Mouse (Mus musculus): ENCODE results near the gene Taf6l. TPM values are rescaled to one million over a fixed set of nuclear protein-coding genes. Genes with fewer than 3 reads are reported as not detected.

Taf6l gene
- polyA plus RNA-seq, 1 experiment from 2014 or later, result 9.7 TPM

DNA sequence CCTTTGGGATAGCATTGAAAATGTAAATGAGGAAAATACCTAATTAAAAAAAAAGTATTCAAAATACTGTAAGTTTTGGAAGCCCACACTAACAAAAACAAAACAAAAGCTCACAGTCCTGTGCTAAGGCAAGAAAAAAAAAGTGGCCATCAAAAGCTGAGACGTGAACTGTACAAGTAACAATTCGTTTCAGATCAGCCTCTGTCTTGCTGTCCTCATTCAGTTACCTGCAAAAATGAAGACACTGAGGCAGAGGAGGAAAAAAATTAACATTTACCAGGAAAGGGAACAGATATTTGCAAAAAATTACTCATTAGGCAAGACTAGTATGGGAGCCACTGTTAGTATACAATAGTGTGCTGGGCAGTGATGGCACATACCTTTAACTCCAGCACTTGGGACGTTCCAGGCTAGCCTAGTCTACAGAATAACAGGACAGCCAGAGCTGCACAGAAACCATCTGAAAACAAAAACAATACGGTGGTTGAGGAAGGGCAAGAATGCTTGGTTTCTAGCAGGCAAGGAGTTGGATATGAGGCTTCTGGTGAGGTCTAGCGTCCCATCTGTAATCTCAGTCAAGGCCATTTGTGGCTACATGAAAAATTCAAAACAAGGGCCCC lies 58.6 kb downstream of the Taf6l start:
- TF ChIP-seq EP300 (optimal IDR thresholded peaks at IDR 0.05) (no peak), CTCF (IDR thresholded peaks at IDR 0.05; ENCODE audit: low read depth) (no peak)
- Histone ChIP-seq H3K36me3 (ENCODE audit: control insufficient read depth, insufficient read depth, low read length) (peaks cover 6% of the 10 kb centered on the region; the same call in 1 of the 2 replicates), H3K4me3 (ENCODE audit: low read depth, low read length) (no peak overlapping the region), H3K9ac (ENCODE audit: low read length) (no peak overlapping the region), H3K4me1 (replicated peaks; ENCODE audit: control insufficient read depth, insufficient read depth) (no peaks in the 10 kb centered on the region), H3K27ac (replicated peaks) (no peak overlapping the region), H3K27me3 (ENCODE audit: control insufficient read depth, insufficient read depth, low read length) (no peaks in the 10 kb centered on the region), H3K9me3 (ENCODE audit: control insufficient read depth, low read length) (no peaks in the 10 kb centered on the region), H3K4me2 (replicated peaks; ENCODE audit: low read depth) (no peak overlapping the region)
- no peak for ATAC-seq (ENCODE audit: low FRiP score, low TSS enrichment)
- no peak for DNase-seq (ENCODE audit: low spot score)
- 17% methylated on average over 5 of the region's 5 CpGs for WGBS

DNA sequence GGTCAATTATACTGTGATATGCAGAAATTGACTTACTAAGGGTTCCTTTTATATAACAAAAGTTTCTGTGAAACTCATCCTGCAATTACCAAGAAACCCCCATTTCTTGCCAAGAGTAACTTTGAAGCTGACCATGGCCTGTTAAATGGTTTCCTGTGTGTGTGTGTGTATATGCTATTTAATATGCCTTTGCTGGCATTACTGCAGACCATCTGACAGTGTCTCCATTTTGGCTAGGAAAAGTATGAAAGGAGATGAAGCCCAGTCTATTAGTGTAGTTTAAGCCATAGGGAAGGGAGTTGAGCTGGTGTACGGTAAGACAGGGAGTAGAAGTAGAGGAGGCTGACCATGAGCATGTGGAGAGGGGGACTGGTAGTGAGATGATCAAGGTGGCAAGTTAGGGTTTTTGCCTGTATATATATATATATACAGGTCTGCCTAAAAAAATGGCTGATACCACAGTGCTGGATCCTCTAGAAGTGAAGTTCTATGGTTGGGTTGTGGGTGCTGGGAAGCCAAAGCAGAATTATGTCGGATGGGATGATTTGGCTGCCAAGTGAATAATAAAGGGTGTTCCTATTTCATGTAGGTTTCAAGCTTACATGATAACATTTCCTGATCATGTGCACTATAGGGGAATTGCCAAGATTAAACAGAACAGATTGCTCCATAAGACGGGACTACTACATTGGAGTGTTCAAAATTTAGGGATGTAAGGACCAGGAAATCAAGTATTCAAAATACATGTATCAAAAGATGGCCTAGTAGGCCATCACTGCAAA lies 59.4 kb downstream of the Taf6l start:
- H3K4me2 ChIP-seq (replicated peaks; ENCODE audit: low read depth), result no peak overlapping the region
- H3K9me3 ChIP-seq (ENCODE audit: control insufficient read depth, low read length), result no peaks in the 10 kb centered on the region
- no peaks in the 10 kb centered on the region for H3K4me1 ChIP-seq (replicated peaks; ENCODE audit: control insufficient read depth, insufficient read depth)
- DNase-seq (ENCODE audit: low spot score), result no peak
- ATAC-seq (ENCODE audit: low FRiP score, low TSS enrichment), result no peak
- H3K9ac ChIP-seq (ENCODE audit: low read length), result no peak overlapping the region
- H3K36me3 ChIP-seq (ENCODE audit: control insufficient read depth, insufficient read depth, low read length), result peaks cover 6% of the 10 kb centered on the region; the same call in 1 of the 2 replicates
- H3K27ac ChIP-seq (replicated peaks), result no peak overlapping the region
- no peaks in the 10 kb centered on the region for H3K27me3 ChIP-seq (ENCODE audit: control insufficient read depth, insufficient read depth, low read length)
- H3K4me3 ChIP-seq (ENCODE audit: low read depth, low read length), result no peak overlapping the region
- TF ChIP-seq EP300 (optimal IDR thresholded peaks at IDR 0.05) (no peak), CTCF (IDR thresholded peaks at IDR 0.05; ENCODE audit: low read depth) (no peak)
- 29% methylated on average over 3 of the region's 3 CpGs for WGBS

DNA sequence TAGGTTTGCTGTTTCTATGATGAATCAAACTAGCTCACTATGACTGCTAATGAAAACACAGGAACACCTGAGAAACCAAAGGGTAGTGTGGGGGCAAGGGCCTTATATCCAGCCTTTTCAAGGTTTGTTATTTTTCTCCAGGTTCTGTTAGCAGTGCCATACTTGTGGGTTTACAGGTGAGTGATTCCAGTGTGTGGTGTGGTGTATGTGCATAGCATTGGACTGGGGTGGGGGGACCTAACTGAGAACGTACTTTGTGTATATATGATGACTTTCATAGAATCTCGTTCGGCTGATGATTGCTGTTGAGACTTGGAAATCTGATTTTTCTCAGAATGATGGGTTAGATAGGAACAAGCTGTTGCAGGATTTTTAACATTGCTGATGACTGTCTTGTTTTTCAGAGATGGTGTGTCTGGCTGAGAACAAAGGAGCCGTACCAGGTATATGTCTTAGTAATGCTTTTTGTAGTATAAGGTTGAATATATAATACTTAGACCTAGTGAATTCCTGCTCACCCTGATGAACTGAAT lies 61.1 kb downstream of the Taf6l start:
- Histone ChIP-seq H3K9me3 (ENCODE audit: control insufficient read depth, low read length) (no peaks in the 10 kb centered on the region), H3K27ac (replicated peaks) (no peak overlapping the region), H3K36me3 (ENCODE audit: control insufficient read depth, insufficient read depth, low read length) (peaks cover 6% of the 10 kb centered on the region; the same call in 1 of the 2 replicates), H3K4me1 (replicated peaks; ENCODE audit: control insufficient read depth, insufficient read depth) (no peaks in the 10 kb centered on the region), H3K4me2 (replicated peaks; ENCODE audit: low read depth) (peak overlapping the region; percentile 54), H3K9ac (ENCODE audit: low read length) (peak overlapping the region; percentile 89; the same call in 1 of the 2 replicates), H3K27me3 (ENCODE audit: control insufficient read depth, insufficient read depth, low read length) (no peaks in the 10 kb centered on the region), H3K4me3 (ENCODE audit: low read depth, low read length) (peak overlapping the region; percentile 66; the same call in 1 of the 2 replicates)
- ATAC-seq (ENCODE audit: low FRiP score, low TSS enrichment), result no peak
- 27% methylated on average over 4 of the region's 4 CpGs for WGBS
- no peak for DNase-seq (ENCODE audit: low spot score)
- no peak for TF ChIP-seq EP300 (optimal IDR thresholded peaks at IDR 0.05)
- no peak for TF ChIP-seq CTCF (IDR thresholded peaks at IDR 0.05; ENCODE audit: low read depth)

Small RNA genes lying within 50 kb of the gene (microRNA-seq; reads per million reads assigned to microRNA genes)
- gene Mir6992, result not detected

Other genes starting within 250 kb of the Taf6l start
- gene Slc22a8, start 195.2 kb downstream of the Taf6l start, polyA plus RNA-seq (2015; fragmentation: Nextera tagmentation; extraction: Ambion mirVana), result 0.06 TPM in 1 of 2 replicates, not detected in the other
- not detected in 2 replicates for gene Slc22a6, start 168.4 kb downstream of the Taf6l start, polyA plus RNA-seq (2015; fragmentation: Nextera tagmentation; extraction: Ambion mirVana)
- 1.4 and 1.8 TPM in 2 replicates for gene Chrm1, start 122.6 kb downstream of the Taf6l start, polyA plus RNA-seq (2015; fragmentation: Nextera tagmentation; extraction: Ambion mirVana)
- gene Slc3a2, start 63.0 kb downstream of the Taf6l start, polyA plus RNA-seq (2015; fragmentation: Nextera tagmentation; extraction: Ambion mirVana), result 82.5 and 87.0 TPM in 2 replicates
- 55.6 and 55.7 TPM in 2 replicates for gene Wdr74, start 50.6 kb downstream of the Taf6l start, polyA plus RNA-seq (2015; fragmentation: Nextera tagmentation; extraction: Ambion mirVana)
- 0.59 and 0.62 TPM in 2 replicates for gene 1700092M07Rik, start 45.7 kb downstream of the Taf6l start, polyA plus RNA-seq (2015; fragmentation: Nextera tagmentation; extraction: Ambion mirVana)
- gene Stx5a, start 45.0 kb downstream of the Taf6l start, polyA plus RNA-seq (2015; fragmentation: Nextera tagmentation; extraction: Ambion mirVana), result 81.9 and 82.2 TPM in 2 replicates
- gene Nxf1, start 29.3 kb downstream of the Taf6l start, polyA plus RNA-seq (2015; fragmentation: Nextera tagmentation; extraction: Ambion mirVana), result 57.5 and 61.6 TPM in 2 replicates
- gene Tmem223, start 15.4 kb downstream of the Taf6l start, polyA plus RNA-seq (2015; fragmentation: Nextera tagmentation; extraction: Ambion mirVana), result 114 and 117 TPM in 2 replicates
- gene Tmem179b, start 11.9 kb downstream of the Taf6l start, polyA plus RNA-seq (2015; fragmentation: Nextera tagmentation; extraction: Ambion mirVana), result 95.2 and 98.4 TPM in 2 replicates
- 103 and 108 TPM in 2 replicates for gene Polr2g, start 12.2 kb upstream of the Taf6l start, polyA plus RNA-seq (2015; fragmentation: Nextera tagmentation; extraction: Ambion mirVana)
- 2.3 TPM in 2 replicates for gene Zbtb3, start 16.1 kb upstream of the Taf6l start, polyA plus RNA-seq (2015; fragmentation: Nextera tagmentation; extraction: Ambion mirVana)
- 20.8 and 23.1 TPM in 2 replicates for gene Ttc9c, start 32.9 kb upstream of the Taf6l start, polyA plus RNA-seq (2015; fragmentation: Nextera tagmentation; extraction: Ambion mirVana)
- 3.6 and 3.9 TPM in 2 replicates for gene Hnrnpul2, start 33.6 kb upstream of the Taf6l start, polyA plus RNA-seq (2015; fragmentation: Nextera tagmentation; extraction: Ambion mirVana)
- gene AC129217.1, start 43.4 kb upstream of the Taf6l start, polyA plus RNA-seq (2015; fragmentation: Nextera tagmentation; extraction: Ambion mirVana), result not detected in 2 replicates
- 75.9 and 79.4 TPM in 2 replicates for gene Bscl2, start 51.0 kb upstream of the Taf6l start, polyA plus RNA-seq (2015; fragmentation: Nextera tagmentation; extraction: Ambion mirVana)
- 7.7 and 8.6 TPM in 2 replicates for gene Gng3, start 52.8 kb upstream of the Taf6l start, polyA plus RNA-seq (2015; fragmentation: Nextera tagmentation; extraction: Ambion mirVana)
- 2.3 and 2.6 TPM in 2 replicates for gene Lrrn4cl, start 64.4 kb upstream of the Taf6l start, polyA plus RNA-seq (2015; fragmentation: Nextera tagmentation; extraction: Ambion mirVana)
- gene Ubxn1, start 85.1 kb upstream of the Taf6l start, polyA plus RNA-seq (2015; fragmentation: Nextera tagmentation; extraction: Ambion mirVana), result 195 TPM in 2 replicates
- 81.2 and 85.2 TPM in 2 replicates for gene Uqcc3, start 94.5 kb upstream of the Taf6l start, polyA plus RNA-seq (2015; fragmentation: Nextera tagmentation; extraction: Ambion mirVana)
- 47.2 and 47.8 TPM in 2 replicates for gene Lbhd1, start 97.3 kb upstream of the Taf6l start, polyA plus RNA-seq (2015; fragmentation: Nextera tagmentation; extraction: Ambion mirVana)
- not detected in 2 replicates for gene Gm49403, start 97.5 kb upstream of the Taf6l start, polyA plus RNA-seq (2015; fragmentation: Nextera tagmentation; extraction: Ambion mirVana)
- 48.2 and 49.9 TPM in 2 replicates for gene 1810009A15Rik, start 102.4 kb upstream of the Taf6l start, polyA plus RNA-seq (2015; fragmentation: Nextera tagmentation; extraction: Ambion mirVana)
- not detected in 2 replicates for gene Gm49416, start 102.5 kb upstream of the Taf6l start, polyA plus RNA-seq (2015; fragmentation: Nextera tagmentation; extraction: Ambion mirVana)
- 19.1 and 19.5 TPM in 2 replicates for gene Ints5, start 106.6 kb upstream of the Taf6l start, polyA plus RNA-seq (2015; fragmentation: Nextera tagmentation; extraction: Ambion mirVana)
- gene Ganab, start 111.7 kb upstream of the Taf6l start, polyA plus RNA-seq (2015; fragmentation: Nextera tagmentation; extraction: Ambion mirVana), result 32.3 and 33.3 TPM in 2 replicates
- 24.7 and 26.1 TPM in 2 replicates for gene B3gat3, start 134.0 kb upstream of the Taf6l start, polyA plus RNA-seq (2015; fragmentation: Nextera tagmentation; extraction: Ambion mirVana)
- gene Rom1, start 142.9 kb upstream of the Taf6l start, polyA plus RNA-seq (2015; fragmentation: Nextera tagmentation; extraction: Ambion mirVana), result 3.0 and 3.6 TPM in 2 replicates
- 24.6 and 26.6 TPM in 2 replicates for gene Eml3, start 143.1 kb upstream of the Taf6l start, polyA plus RNA-seq (2015; fragmentation: Nextera tagmentation; extraction: Ambion mirVana)
- gene Mta2, start 155.5 kb upstream of the Taf6l start, polyA plus RNA-seq (2015; fragmentation: Nextera tagmentation; extraction: Ambion mirVana), result 68.0 and 69.3 TPM in 2 replicates
- gene Tut1, start 167.4 kb upstream of the Taf6l start, polyA plus RNA-seq (2015; fragmentation: Nextera tagmentation; extraction: Ambion mirVana), result 14.9 and 15.8 TPM in 2 replicates
- 240 and 247 TPM in 2 replicates for gene Eef1g, start 180.6 kb upstream of the Taf6l start, polyA plus RNA-seq (2015; fragmentation: Nextera tagmentation; extraction: Ambion mirVana)
- 86.6 and 103 TPM in 2 replicates for gene Ahnak, start 202.9 kb upstream of the Taf6l start, polyA plus RNA-seq (2015; fragmentation: Nextera tagmentation; extraction: Ambion mirVana)